Mouse (Mus musculus) forebrain, postnatal 0 days (tissue): ENCODE measurements at regions not wholly inside any gene's neighbourhood (a gene's known extent, or its start where the extent isn't known, plus 50 kb on each side); places are given as distances from the start of the nearest gene placed in this dataset.
A peak's percentile ranks its signal among the peaks of the same experiment; 100 is the strongest.

Source experiments
- ATAC-seq: fragments of 200-750 bp; cut with Nextera tagmentation; 2 replicates; pipeline ENCODE4 v1.8.0; 2017; ENCODE audit warnings: mild to moderate bottlenecking, moderate library complexity
- DNase-seq: peaks from one replicate; pipeline ENCODE4 v3.0.0-alpha.2; 2015
- H3K27ac ChIP-seq: fragments of 300-500 bp; sonication (generic); 2 replicates; pipeline ENCODE4 v1.5.1; 2014; ENCODE audit warnings: low read depth, mild to moderate bottlenecking, antibody characterized with exemption, low read length, moderate library complexity, mixed read lengths
- H3K27me3 ChIP-seq: fragments of 300-500 bp; sonication (generic); 2 replicates; pipeline ENCODE4 v1.6.1; 2014; ENCODE audit warnings: mild to moderate bottlenecking, low read length, mixed read lengths; ENCODE audit not compliant: insufficient read depth
- H3K36me3 ChIP-seq: fragments of 300-500 bp; sonication (generic); 2 replicates; pipeline ENCODE4 v1.6.1; 2014; ENCODE audit warnings: mild to moderate bottlenecking, moderate library complexity; ENCODE audit not compliant: insufficient read depth
- H3K4me1 ChIP-seq: fragments of 300-500 bp; sonication (generic); 2 replicates; pipeline ENCODE4 v1.6.1; 2014; ENCODE audit warnings: antibody characterized with exemption; ENCODE audit not compliant: insufficient read depth
- H3K4me2 ChIP-seq: fragments of 300-500 bp; sonication (generic); 2 replicates; pipeline ENCODE4 v1.6.1; 2014; ENCODE audit warnings: low read depth, mild to moderate bottlenecking, moderate library complexity
- H3K4me3 ChIP-seq: fragments of 300-500 bp; sonication (generic); 2 replicates; pipeline ENCODE4 v1.5.1; 2014; ENCODE audit warnings: low read depth, low read length, mixed read lengths
- H3K9ac ChIP-seq: fragments of 300-500 bp; sonication (generic); 2 replicates; pipeline ENCODE4 v1.6.1; 2014; ENCODE audit warnings: mild to moderate bottlenecking
- H3K9me3 ChIP-seq: fragments of 300-500 bp; sonication (generic); 2 replicates; pipeline ENCODE4 v1.6.1; 2016; ENCODE audit warnings: low read length
- CTCF ChIP-seq: sonication (generic); IDR thresholded peaks from 2 replicates; pipeline ENCODE4 v1.5.1; 2016; ENCODE audit warnings: antibody characterized with exemption, control low read depth, low read depth
- WGBS: fragments of 180-500 bp; shearing (Covaris S2); extraction: QIAGEN DNeasy Blood & Tissue Kit; methylation state at CpG from one replicate; pipeline ENCODE4 v1.1.7; 2014; 5-methylcytosine and 5-hydroxymethylcytosine counted together

- TF ChIP-seq CTCF, result no peak
- 33% methylated on average over 12 of the region's 12 CpGs for WGBS
- no peak overlapping the region for H3K9ac ChIP-seq
- H3K4me2 ChIP-seq, result no peak overlapping the region
- H3K27me3 ChIP-seq, result no peaks in the 10 kb centered on the region
- no peak for DNase-seq
- no peak overlapping the region for H3K27ac ChIP-seq
- no peak overlapping the region for H3K4me3 ChIP-seq
- no peaks in the 10 kb centered on the region for H3K4me1 ChIP-seq
- H3K9me3 ChIP-seq, result no peaks in the 10 kb centered on the region
- no peaks in the 10 kb centered on the region for H3K36me3 ChIP-seq
- no peak for ATAC-seq
Measured at GRCm38 (mm10) chr15:88490316-88491090, 109.6 kb upstream of the Zdhhc25 start.

GRCm38 (mm10) chr15:88491091-88491366, 109.1 kb upstream of the Zdhhc25 start:
- TF ChIP-seq CTCF, result no peak
- no peak for ATAC-seq

DNA sequence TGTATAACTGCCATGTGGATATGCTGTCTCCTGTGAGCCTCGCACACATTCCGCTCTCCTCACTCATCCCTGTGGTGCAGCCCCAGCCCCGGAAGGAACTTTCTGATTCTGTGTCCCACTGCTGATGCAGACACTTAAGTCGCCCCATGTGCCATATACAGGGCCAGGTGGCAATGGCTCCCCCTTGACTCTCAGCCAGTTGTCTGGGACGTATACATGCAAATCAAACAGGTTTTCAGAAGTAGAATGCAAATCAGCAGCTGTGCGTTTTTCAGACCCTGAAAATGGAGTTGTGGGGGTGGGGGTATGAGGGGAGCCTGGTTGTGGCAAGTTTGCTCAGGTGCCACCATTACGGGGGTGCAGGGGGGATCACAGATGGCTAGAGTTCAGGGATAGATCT, 102.1 kb upstream of the Zdhhc25 start:
- Histone ChIP-seq H3K9ac (no peak overlapping the region), H3K9me3 (no peaks in the 10 kb centered on the region), H3K4me1 (no peaks in the 10 kb centered on the region), H3K4me3 (no peak overlapping the region), H3K27me3 (0 out of 2 replicates have a peak, but pooled peaks cover 5% of the 10 kb centered on the region), H3K4me2 (no peak overlapping the region), H3K27ac (no peak overlapping the region), H3K36me3 (no peaks in the 10 kb centered on the region)
- no peak for TF ChIP-seq CTCF
- peak; percentile 25 for DNase-seq
- no peak for ATAC-seq
- 69% methylated on average over 7 of the region's 7 CpGs for WGBS

More at GRCm38 (mm10) chr15:88491091-88491366, 109.1 kb upstream of the Zdhhc25 start:
- Histone ChIP-seq H3K36me3 (no peaks in the 10 kb centered on the region), H3K4me3 (no peak overlapping the region), H3K9me3 (no peaks in the 10 kb centered on the region), H3K27ac (no peak overlapping the region), H3K27me3 (no peaks in the 10 kb centered on the region), H3K4me2 (no peak overlapping the region), H3K4me1 (no peaks in the 10 kb centered on the region), H3K9ac (no peak overlapping the region)
- WGBS, result 57% methylated on average over 5 of the region's 5 CpGs
- DNase-seq, result no peak

GRCm38 (mm10) chr15:88502311-88502710, 97.8 kb upstream of the Zdhhc25 start:
- ATAC-seq (no peak), DNase-seq (no peak)
- Histone ChIP-seq H3K9ac (no peak overlapping the region), H3K4me2 (no peak overlapping the region), H3K36me3 (no peaks in the 10 kb centered on the region), H3K4me3 (no peak overlapping the region), H3K27me3 (0 out of 2 replicates have a peak, but pooled peaks cover under 1% of the 10 kb centered on the region), H3K4me1 (no peaks in the 10 kb centered on the region), H3K9me3 (no peaks in the 10 kb centered on the region), H3K27ac (no peak overlapping the region)
- no peak for TF ChIP-seq CTCF
- WGBS, result 89% methylated on average over 2 of the region's 2 CpGs

DNA sequence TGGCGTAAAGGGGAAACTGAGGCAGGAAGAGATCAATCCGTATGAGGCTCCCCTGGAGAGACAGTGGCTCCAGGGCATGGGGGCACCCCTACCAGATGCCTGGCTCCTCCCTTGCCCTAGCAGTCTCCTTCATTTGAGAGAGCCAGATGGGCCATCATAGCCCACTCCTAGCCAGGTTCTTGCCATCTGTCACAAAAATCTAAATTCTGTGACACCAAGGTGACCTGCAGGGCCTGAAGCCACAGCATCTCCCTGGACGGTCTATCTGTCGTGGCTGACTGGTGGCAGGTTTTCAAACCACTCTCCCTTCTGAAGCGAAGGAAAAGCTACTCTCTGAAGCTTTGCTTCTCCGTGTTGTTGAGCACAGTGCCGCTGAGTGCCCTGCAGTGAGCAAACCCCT, 96.2 kb upstream of the Zdhhc25 start:
- ATAC-seq, result no peak
- Histone ChIP-seq H3K9ac (no peak overlapping the region), H3K9me3 (no peaks in the 10 kb centered on the region), H3K27ac (no peak overlapping the region), H3K4me1 (no peaks in the 10 kb centered on the region), H3K27me3 (no peaks in the 10 kb centered on the region), H3K4me3 (no peak overlapping the region), H3K36me3 (no peaks in the 10 kb centered on the region), H3K4me2 (no peak overlapping the region)
- 77% methylated on average over 7 of the region's 7 CpGs for WGBS
- no peak for TF ChIP-seq CTCF
- DNase-seq, result no peak

DNA sequence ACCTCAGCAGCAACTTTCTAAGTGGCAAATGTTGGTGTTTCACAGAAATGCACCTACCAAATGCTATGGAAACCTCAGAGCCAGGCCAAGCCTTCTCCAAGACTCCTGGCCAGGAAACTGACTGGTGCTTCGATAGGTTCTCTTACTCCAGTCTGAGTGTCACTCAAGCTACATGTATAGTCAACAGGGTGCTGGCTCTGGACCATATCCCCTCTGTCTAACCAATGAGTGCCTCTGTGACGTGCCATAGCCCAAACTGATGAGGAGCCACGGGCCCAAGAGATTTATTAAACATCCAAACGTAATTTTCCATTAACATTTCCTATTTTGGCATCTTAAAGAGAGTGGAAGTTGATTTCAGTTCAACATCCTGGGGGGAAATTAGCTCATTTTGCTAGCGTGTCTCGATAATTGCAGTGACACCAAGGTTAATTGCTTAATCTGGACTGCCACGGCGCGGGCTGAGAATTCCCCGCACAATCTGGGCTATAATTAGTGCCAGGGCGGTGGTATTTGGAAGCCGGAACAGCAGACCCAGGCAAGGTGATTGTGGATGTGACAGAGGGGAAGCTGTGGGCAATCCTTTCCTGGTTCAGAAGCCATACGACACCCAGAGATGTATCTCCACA, 94.5 kb upstream of the Zdhhc25 start:
- Histone ChIP-seq H3K4me3 (no peak overlapping the region), H3K36me3 (no peaks in the 10 kb centered on the region), H3K9me3 (no peaks in the 10 kb centered on the region), H3K9ac (no peak overlapping the region), H3K27ac (no peak overlapping the region), H3K27me3 (no peaks in the 10 kb centered on the region), H3K4me1 (no peaks in the 10 kb centered on the region), H3K4me2 (no peak overlapping the region)
- no peak for TF ChIP-seq CTCF
- ATAC-seq, result no peak
- DNase-seq, result no peak
- WGBS, result 42% methylated on average over 13 of the region's 13 CpGs

DNA sequence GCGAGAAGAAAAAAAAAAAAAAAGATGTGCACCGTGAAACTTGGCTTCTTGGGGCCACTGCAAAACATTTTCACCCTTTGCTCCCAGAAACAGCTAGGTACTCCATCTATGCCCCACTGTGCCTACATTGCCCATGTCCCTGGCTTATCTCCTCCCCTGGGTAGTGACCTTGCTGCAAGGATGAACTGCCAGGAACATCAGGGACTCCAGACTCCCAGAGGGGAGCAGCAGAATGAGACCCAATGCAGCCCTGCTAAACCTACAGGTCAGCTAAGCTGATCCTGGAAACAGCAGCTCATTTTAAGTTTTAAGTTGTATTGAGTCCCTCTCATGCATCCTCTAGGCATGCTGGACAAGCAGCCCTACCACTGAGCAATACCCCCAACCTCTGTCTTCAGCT, 92.2 kb upstream of the Zdhhc25 start:
- TF ChIP-seq CTCF, result no peak
- Histone ChIP-seq H3K27me3 (no peaks in the 10 kb centered on the region), H3K4me3 (no peak overlapping the region), H3K36me3 (no peaks in the 10 kb centered on the region), H3K4me1 (no peaks in the 10 kb centered on the region), H3K27ac (no peak overlapping the region), H3K9me3 (no peaks in the 10 kb centered on the region), H3K4me2 (no peak overlapping the region), H3K9ac (no peak overlapping the region)
- DNase-seq (no peak), ATAC-seq (no peak)
- 59% methylated on average over 2 of the region's 2 CpGs for WGBS
